Mouse (Mus musculus) heart, postnatal 0 days (tissue): ENCODE data around the gene Yeats4.

Source experiments
- CTCF ChIP-seq: IDR thresholded peaks from 2 replicates; pipeline ENCODE4 v1.5.1; 2016; ENCODE audit warnings: antibody characterized with exemption, control low read depth, low read depth
- EP300 ChIP-seq: IDR thresholded peaks from 2 replicates; pipeline ENCODE4 v1.6.1; 2016; ENCODE audit warnings: antibody characterized with exemption, low read depth

DNA sequence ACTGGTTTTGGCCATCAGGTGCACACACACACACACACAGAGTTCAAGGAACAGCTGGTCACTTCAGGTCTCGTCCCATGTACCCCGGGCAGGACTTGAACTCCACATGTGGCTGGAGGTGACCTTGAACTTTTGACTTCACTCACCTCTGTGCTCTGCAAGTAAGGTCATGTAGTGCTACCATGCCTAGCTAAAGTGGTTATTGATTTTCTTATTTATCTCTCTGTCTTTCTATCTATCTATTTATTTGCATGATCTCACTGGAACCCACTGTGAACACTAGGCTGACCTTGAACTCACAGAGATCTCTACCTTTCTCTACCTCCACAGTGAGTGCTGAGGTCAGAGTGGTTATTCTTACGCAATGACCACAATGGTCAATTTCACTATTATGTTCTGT is 18.2 kb downstream of the Yeats4 start:
- TF ChIP-seq CTCF (no peak), EP300 (no peak)
